Mouse (Mus musculus): ENCODE measurements around the gene Olfr64.

- no peak for TF ChIP-seq EP300 (IDR thresholded peaks at IDR 0.05; ENCODE audit: low read depth)
- TF ChIP-seq CTCF (IDR thresholded peaks at IDR 0.05; ENCODE audit: low read depth), result no peak
Measured at GRCm38 (mm10) chr7:103915338-103915737, 21.1 kb upstream of the Olfr64 start.
